Mouse (Mus musculus) cerebellum, adult 18-20 months (tissue): ENCODE measurements around the gene Zfp771.

Experiments used
- DNase-seq, 2 experiments: peaks; one replicate each; pipeline ENCODE4 v3.0.0; 2021

The Zfp771 gene

GRCm38 (mm10) chr7:127243870-127244657 lies at the start of gene Zfp771:
TSS of gene Zfp771 (plus strand) at chr7:127244274.
- DNase-seq: peak; percentile 97 to 98

- no peak for DNase-seq
Measured at GRCm38 (mm10) chr7:127194633-127195029, 49.4 kb upstream of the Zfp771 start.

- DNase-seq: peak; percentile 93 to 98
Measured at GRCm38 (mm10) chr7:127195544-127196295, 48.4 kb upstream of the Zfp771 start, which contains the start of gene Cd2bp2. TSS of gene Cd2bp2 (minus strand) at chr7:127196050.

- no peak for DNase-seq
Measured at GRCm38 (mm10) chr7:127196484-127196883, 47.6 kb upstream of the Zfp771 start.

- DNase-seq: no peak
Measured at GRCm38 (mm10) chr7:127206606-127207005, 37.5 kb upstream of the Zfp771 start.

- no peak for DNase-seq
Measured at GRCm38 (mm10) chr7:127207374-127208294, 36.4 kb upstream of the Zfp771 start.

GRCm38 (mm10) chr7:127208295-127208552 lies 35.9 kb upstream of the Zfp771 start, which contains the start of gene Tbc1d10b:
TSS of gene Tbc1d10b (minus strand) at chr7:127208468.
- no peak for DNase-seq

- peak; percentile 94 to 96 for DNase-seq
Measured at GRCm38 (mm10) chr7:127208553-127209438, 35.3 kb upstream of the Zfp771 start, which contains the start of gene Mylpf. TSS of gene Mylpf (plus strand) at chr7:127208890.

GRCm38 (mm10) chr7:127209851-127210250 lies 34.2 kb upstream of the Zfp771 start:
- no peak for DNase-seq

GRCm38 (mm10) chr7:127210266-127210665 lies 33.8 kb upstream of the Zfp771 start:
- no peak for DNase-seq

GRCm38 (mm10) chr7:127211014-127211745 lies 32.9 kb upstream of the Zfp771 start:
- no peak for DNase-seq

- no peak for DNase-seq
Measured at GRCm38 (mm10) chr7:127212432-127213250, 31.4 kb upstream of the Zfp771 start.

- DNase-seq: peak; percentile 54 to 58
Measured at GRCm38 (mm10) chr7:127213485-127213884, 30.6 kb upstream of the Zfp771 start.

GRCm38 (mm10) chr7:127213930-127214329 lies 30.1 kb upstream of the Zfp771 start:
- DNase-seq: peak in 1 of 2 experiments; percentile 16

- DNase-seq: no peak
Measured at GRCm38 (mm10) chr7:127214521-127214920, 29.6 kb upstream of the Zfp771 start.

GRCm38 (mm10) chr7:127214981-127215871 lies 28.8 kb upstream of the Zfp771 start:
- DNase-seq: peak; percentile 75 to 78

- DNase-seq: no peak
Measured at GRCm38 (mm10) chr7:127216307-127216706, 27.8 kb upstream of the Zfp771 start.

GRCm38 (mm10) chr7:127217475-127217874 lies 26.6 kb upstream of the Zfp771 start:
- DNase-seq: no peak
